Mouse (Mus musculus) liver, embryonic 12.5 days (tissue): ENCODE measurements around the gene Guk1. TPM values are rescaled to one million over a fixed set of nuclear protein-coding genes. Genes with fewer than 3 reads are reported as not detected.
"Not testable (repeated sequence)": the region's sequence is repeated elsewhere in the genome, so short reads cannot be mapped to it uniquely, and the experiment has no call there.

Experiments used
- ATAC-seq: fragments of 200-750 bp; cut with Nextera tagmentation; 2 replicates; pipeline ENCODE4 v1.8.0; 2017; ENCODE audit warnings: moderate number of reproducible peaks, mild to moderate bottlenecking, moderate library complexity
- H3K27ac ChIP-seq: fragments of 300-500 bp; sonication (generic); 2 replicates; pipeline ENCODE4 v1.5.1; 2016; ENCODE audit warnings: mild to moderate bottlenecking
- H3K27me3 ChIP-seq: fragments of 300-500 bp; sonication (generic); replicated peaks from 2 replicates; pipeline ENCODE4 v1.6.1; 2016; ENCODE audit warnings: mild to moderate bottlenecking, moderate library complexity
- H3K36me3 ChIP-seq: fragments of 300-500 bp; sonication (generic); 2 replicates; pipeline ENCODE4 v1.6.1; 2016; ENCODE audit warnings: mild to moderate bottlenecking, moderate library complexity
- H3K4me1 ChIP-seq: fragments of 300-500 bp; sonication (generic); 2 replicates; pipeline ENCODE4 v1.6.1; 2016
- H3K4me2 ChIP-seq: fragments of 300-500 bp; sonication (generic); 2 replicates; pipeline ENCODE4 v1.6.1; 2016; ENCODE audit warnings: mild to moderate bottlenecking, moderate library complexity
- H3K4me3 ChIP-seq: fragments of 300-500 bp; sonication (generic); 2 replicates; pipeline ENCODE4 v1.5.1; 2016; ENCODE audit warnings: mild to moderate bottlenecking, moderate library complexity
- H3K9ac ChIP-seq: fragments of 300-500 bp; sonication (generic); 2 replicates; pipeline ENCODE4 v1.6.1; 2016; ENCODE audit warnings: mild to moderate bottlenecking, moderate library complexity
- H3K9me3 ChIP-seq: fragments of 300-500 bp; sonication (generic); replicated peaks from 2 replicates; pipeline ENCODE4 v1.6.1; 2016; ENCODE audit warnings: mild to moderate bottlenecking, moderate library complexity
- WGBS: fragments of 180-500 bp; shearing (Covaris S2); methylation state at CpG from one replicate; pipeline ENCODE4 v1.1.7; 2016; ENCODE audit not compliant: insufficient replicate concordance; 5-methylcytosine and 5-hydroxymethylcytosine counted together
- polyA plus RNA-seq: library from polyadenylated mRNA; unstranded; fragments of >200 nt; fragmentation: Nextera tagmentation; extraction: Ambion mirVana; gene quantifications from 2 replicates; pipeline ENCODE4 v1.2.1, GENCODE M21; 2016

Guk1 gene
- polyA plus RNA-seq, 1 experiment from 2014 or later: 81.3 TPM

- ATAC-seq: no peak
- Histone ChIP-seq H3K27ac (no peak overlapping the region), H3K4me1 (peaks cover 80% of the 10 kb centered on the region), H3K36me3 (peaks cover 41% of the 10 kb centered on the region), H3K27me3 (no peaks in the 10 kb centered on the region), H3K9ac (peak overlapping the region; percentile 42; the same call in 1 of the 2 replicates), H3K4me3 (peak overlapping the region; percentile 96; the same call in 1 of the 2 replicates), H3K4me2 (peak overlapping the region; percentile 86), H3K9me3 (no peaks in the 10 kb centered on the region)
- 18% methylated on average over 2 of the region's 2 CpGs for WGBS
Measured at GRCm38 (mm10) chr11:59225167-59225566, 33.2 kb upstream of the Guk1 start.

- no peak overlapping the region for H3K4me3 ChIP-seq
- H3K9me3 ChIP-seq: no peaks in the 10 kb centered on the region
- H3K4me1 ChIP-seq: peaks cover 82% of the 10 kb centered on the region
- H3K36me3 ChIP-seq: peaks cover 48% of the 10 kb centered on the region
- H3K27ac ChIP-seq: no peak overlapping the region
- H3K4me2 ChIP-seq: peak overlapping the region; percentile 2; the same call in 1 of the 2 replicates
- H3K9ac ChIP-seq: no peak overlapping the region
- no peaks in the 10 kb centered on the region for H3K27me3 ChIP-seq
- 21% methylated on average over 2 of the region's 2 CpGs for WGBS
- no peak for ATAC-seq
Measured at GRCm38 (mm10) chr11:59224470-59224869, 32.5 kb upstream of the Guk1 start.

- Histone ChIP-seq H3K9me3 (no peaks in the 10 kb centered on the region), H3K27ac (no peak overlapping the region), H3K4me3 (no peak overlapping the region), H3K4me1 (peaks cover 79% of the 10 kb centered on the region), H3K9ac (no peak overlapping the region), H3K36me3 (peaks cover 52% of the 10 kb centered on the region), H3K4me2 (peak overlapping the region; percentile 2; the same call in 1 of the 2 replicates), H3K27me3 (no peaks in the 10 kb centered on the region)
- ATAC-seq: no peak
- 79% methylated on average over 3 of the region's 3 CpGs for WGBS
Measured at GRCm38 (mm10) chr11:59224025-59224424, 32.0 kb upstream of the Guk1 start.

- Histone ChIP-seq H3K9me3 (no peaks in the 10 kb centered on the region), H3K27me3 (no peaks in the 10 kb centered on the region), H3K27ac (no peak overlapping the region; the same call in 1 of the 2 replicates), H3K9ac (no peak overlapping the region), H3K4me3 (no peak overlapping the region), H3K36me3 (peaks cover 68% of the 10 kb centered on the region), H3K4me1 (peaks cover 85% of the 10 kb centered on the region), H3K4me2 (no peak overlapping the region)
- no peak for ATAC-seq
- WGBS: 67% methylated on average over 4 of the region's 4 CpGs
Measured at GRCm38 (mm10) chr11:59222306-59222705, 30.3 kb upstream of the Guk1 start.

GRCm38 (mm10) chr11:59221604-59222003, 29.6 kb upstream of the Guk1 start:
- no peak overlapping the region for H3K9ac ChIP-seq
- H3K27me3 ChIP-seq: no peaks in the 10 kb centered on the region
- ATAC-seq: no peak
- H3K4me1 ChIP-seq: peaks cover 87% of the 10 kb centered on the region
- H3K4me3 ChIP-seq: no peak overlapping the region
- H3K4me2 ChIP-seq: no peak overlapping the region
- H3K27ac ChIP-seq: no peak overlapping the region
- peaks cover 71% of the 10 kb centered on the region for H3K36me3 ChIP-seq
- no peaks in the 10 kb centered on the region for H3K9me3 ChIP-seq

GRCm38 (mm10) chr11:59219064-59219463, 27.1 kb upstream of the Guk1 start:
- H3K4me2 ChIP-seq: no peak overlapping the region
- H3K4me1 ChIP-seq: peaks cover 76% of the 10 kb centered on the region
- H3K27me3 ChIP-seq: no peaks in the 10 kb centered on the region
- no peak overlapping the region for H3K9ac ChIP-seq
- no peak overlapping the region for H3K27ac ChIP-seq
- peak; percentile 53 for ATAC-seq
- no peak overlapping the region for H3K4me3 ChIP-seq
- H3K9me3 ChIP-seq: no peaks in the 10 kb centered on the region
- H3K36me3 ChIP-seq: peaks cover 77% of the 10 kb centered on the region

GRCm38 (mm10) chr11:59218389-59218998, 26.5 kb upstream of the Guk1 start:
- 76% methylated on average over 4 of the region's 4 CpGs for WGBS
- H3K4me2 ChIP-seq: no peak overlapping the region

GRCm38 (mm10) chr11:59216955-59217354, 24.9 kb upstream of the Guk1 start:
- H3K27me3 ChIP-seq: no peaks in the 10 kb centered on the region
- H3K36me3 ChIP-seq: peaks cover 87% of the 10 kb centered on the region
- 35% methylated on average over 3 of the region's 3 CpGs for WGBS
- H3K4me1 ChIP-seq: peaks cover 71% of the 10 kb centered on the region
- no peak overlapping the region for H3K9ac ChIP-seq
- H3K9me3 ChIP-seq: no peaks in the 10 kb centered on the region
- ATAC-seq: no peak
- H3K4me2 ChIP-seq: no peak overlapping the region
- no peak overlapping the region for H3K4me3 ChIP-seq
- H3K27ac ChIP-seq: no peak overlapping the region

More at GRCm38 (mm10) chr11:59218389-59218998, 26.5 kb upstream of the Guk1 start:
- Histone ChIP-seq H3K27me3 (no peaks in the 10 kb centered on the region), H3K27ac (no peak overlapping the region), H3K4me1 (peaks cover 75% of the 10 kb centered on the region), H3K9me3 (no peaks in the 10 kb centered on the region), H3K4me3 (no peak overlapping the region), H3K36me3 (peaks cover 76% of the 10 kb centered on the region), H3K9ac (no peak overlapping the region)
- ATAC-seq: no peak

GRCm38 (mm10) chr11:59212892-59213494, 21.0 kb upstream of the Guk1 start:
- WGBS: 85% methylated on average over 12 of the region's 12 CpGs
- Histone ChIP-seq H3K4me1 (peaks cover 75% of the 10 kb centered on the region), H3K9me3 (no peaks in the 10 kb centered on the region), H3K36me3 (peaks cover 80% of the 10 kb centered on the region), H3K27ac (no peak overlapping the region), H3K27me3 (no peaks in the 10 kb centered on the region), H3K4me3 (no peak overlapping the region), H3K4me2 (no peak overlapping the region), H3K9ac (no peak overlapping the region)
- no peak for ATAC-seq

GRCm38 (mm10) chr11:59212320-59212719, 20.3 kb upstream of the Guk1 start:
- H3K4me2 ChIP-seq, H3K4me3 ChIP-seq, H3K9me3 ChIP-seq, H3K9ac ChIP-seq, H3K27me3 ChIP-seq, H3K27ac ChIP-seq, ATAC-seq: not testable (repeated sequence)
- H3K36me3 ChIP-seq: peaks cover 75% of the 10 kb centered on the region
- WGBS: 41% methylated on average over 12 of the region's 12 CpGs
- H3K4me1 ChIP-seq: peaks cover 76% of the 10 kb centered on the region

GRCm38 (mm10) chr11:59211561-59211960, 19.5 kb upstream of the Guk1 start:
- ATAC-seq: not testable (repeated sequence)
- Histone ChIP-seq H3K36me3 (peaks cover 77% of the 10 kb centered on the region), H3K4me1 (peaks cover 69% of the 10 kb centered on the region)

GRCm38 (mm10) chr11:59210020-59210419, 18.0 kb upstream of the Guk1 start:
- H3K4me3 ChIP-seq: no peak overlapping the region
- no peaks in the 10 kb centered on the region for H3K27me3 ChIP-seq
- 83% methylated on average over 4 of the region's 4 CpGs for WGBS
- no peaks in the 10 kb centered on the region for H3K9me3 ChIP-seq
- peak overlapping the region; percentile 94; the same call in 1 of the 2 replicates for H3K4me2 ChIP-seq
- H3K36me3 ChIP-seq: peaks cover 80% of the 10 kb centered on the region
- H3K4me1 ChIP-seq: peaks cover 59% of the 10 kb centered on the region
- no peak overlapping the region; the same call in 1 of the 2 replicates for H3K27ac ChIP-seq
- H3K9ac ChIP-seq: 0 out of 2 replicates have a peak overlapping the region, but pooled peaks have one; percentile 24
- ATAC-seq: no peak

More at GRCm38 (mm10) chr11:59211561-59211960, 19.5 kb upstream of the Guk1 start:
- not testable (repeated sequence) for H3K4me3 ChIP-seq, H3K27me3 ChIP-seq, H3K9ac ChIP-seq, H3K9me3 ChIP-seq, H3K4me2 ChIP-seq, H3K27ac ChIP-seq
- WGBS: 90% methylated on average over 9 of the region's 9 CpGs
